Mouse (Mus musculus) hindbrain, embryonic 13.5 days (tissue): Measurements from ENCODE around the gene Copz1. TPM values are rescaled to one million over a fixed set of nuclear protein-coding genes. Genes with fewer than 3 reads are reported as not detected.
A peak's percentile ranks its signal among the peaks of the same experiment; 100 is the strongest.

Experiments used
- ATAC-seq: fragments of 200-750 bp; cut with Nextera tagmentation; 2 replicates; pipeline ENCODE4 v1.8.0; 2017; ENCODE audit warnings: moderate TSS enrichment; ENCODE audit not compliant: low FRiP score
- H3K27ac ChIP-seq: fragments of 300-500 bp; sonication (generic); 2 replicates; pipeline ENCODE4 v1.5.1; 2015; ENCODE audit warnings: inconsistent platforms, mild to moderate bottlenecking, moderate library complexity
- H3K27me3 ChIP-seq: fragments of 300-500 bp; sonication (generic); 2 replicates; pipeline ENCODE4 v1.6.1; 2015; ENCODE audit warnings: mild to moderate bottlenecking, inconsistent platforms
- H3K36me3 ChIP-seq: fragments of 300-500 bp; sonication (generic); 2 replicates; pipeline ENCODE4 v1.6.1; 2015; ENCODE audit warnings: mild to moderate bottlenecking, inconsistent platforms
- H3K4me1 ChIP-seq: fragments of 300-500 bp; sonication (generic); replicated peaks from 2 replicates; pipeline ENCODE4 v1.6.1; 2015; ENCODE audit warnings: inconsistent platforms
- H3K4me2 ChIP-seq: fragments of 300-500 bp; sonication (generic); 2 replicates; pipeline ENCODE4 v1.6.1; 2015; ENCODE audit warnings: inconsistent platforms, mild to moderate bottlenecking, moderate library complexity
- H3K4me3 ChIP-seq: fragments of 300-500 bp; sonication (generic); 2 replicates; pipeline ENCODE4 v1.5.1; 2015; ENCODE audit warnings: mild to moderate bottlenecking, inconsistent platforms
- H3K9ac ChIP-seq: fragments of 300-500 bp; sonication (generic); 2 replicates; pipeline ENCODE4 v1.6.1; 2015; ENCODE audit warnings: mild to moderate bottlenecking, inconsistent platforms
- H3K9me3 ChIP-seq: fragments of 300-500 bp; sonication (generic); 2 replicates; pipeline ENCODE4 v1.6.1; 2016; ENCODE audit warnings: inconsistent platforms
- WGBS: fragments of 180-500 bp; shearing (Covaris S2); methylation state at CpG from one replicate; pipeline ENCODE4 v1.1.7; 2015; 5-methylcytosine and 5-hydroxymethylcytosine counted together
- polyA plus RNA-seq: library from polyadenylated mRNA; unstranded; fragments of >200 nt; fragmentation: Nextera tagmentation; extraction: Ambion mirVana; gene quantifications from 2 replicates; pipeline ENCODE4 v1.2.1, GENCODE M21; 2015

Gene Copz1
- polyA plus RNA-seq, 1 experiment from 2014 or later = 222 TPM

GRCm38 (mm10) chr15:103305792-103306645, 33.5 kb downstream of the Copz1 start:
- 25% methylated on average over 8 of the region's 8 CpGs for WGBS
- H3K9me3 ChIP-seq = no peaks in the 10 kb centered on the region
- H3K4me1 ChIP-seq = peaks cover 64% of the 10 kb centered on the region
- H3K27me3 ChIP-seq = peaks cover 14% of the 10 kb centered on the region
- no peaks in the 10 kb centered on the region for H3K36me3 ChIP-seq
- peak overlapping the region; percentile 100 for H3K27ac ChIP-seq
- H3K4me2 ChIP-seq = peak overlapping the region; percentile 65
- ATAC-seq = no peak; the same call in 1 of the 2 replicates
- H3K9ac ChIP-seq = peak overlapping the region; percentile 81
- H3K4me3 ChIP-seq = peak overlapping the region; percentile 36

- Histone ChIP-seq H3K27me3 (peaks cover 14% of the 10 kb centered on the region), H3K4me2 (peak overlapping the region; percentile 28; the same call in 1 of the 2 replicates), H3K27ac (peak overlapping the region; percentile 100), H3K9me3 (no peaks in the 10 kb centered on the region), H3K4me1 (peaks cover 53% of the 10 kb centered on the region), H3K36me3 (no peaks in the 10 kb centered on the region), H3K4me3 (no peak overlapping the region), H3K9ac (peak overlapping the region; percentile 53; the same call in 1 of the 2 replicates)
- 3% methylated on average over 7 of the region's 7 CpGs for WGBS
- no peak for ATAC-seq
These were observed 34.6 kb downstream of the Copz1 start for GRCm38 (mm10) chr15:103307125-103307524.

GRCm38 (mm10) chr15:103308056-103308875, 35.8 kb downstream of the Copz1 start:
- Histone ChIP-seq H3K36me3 (no peaks in the 10 kb centered on the region), H3K9ac (peak overlapping the region; percentile 56; the same call in 1 of the 2 replicates), H3K27me3 (peaks cover 14% of the 10 kb centered on the region), H3K9me3 (no peaks in the 10 kb centered on the region), H3K4me1 (peaks cover 47% of the 10 kb centered on the region), H3K4me2 (peak overlapping the region; percentile 26), H3K27ac (no peak overlapping the region), H3K4me3 (no peak overlapping the region)
- WGBS = 42% methylated on average over 28 of the region's 28 CpGs
- no peak for ATAC-seq

- Histone ChIP-seq H3K36me3 (no peaks in the 10 kb centered on the region), H3K9me3 (no peaks in the 10 kb centered on the region), H3K9ac (peak overlapping the region; percentile 56; the same call in 1 of the 2 replicates), H3K4me3 (no peak overlapping the region), H3K4me1 (peaks cover 45% of the 10 kb centered on the region), H3K4me2 (peak overlapping the region; percentile 26), H3K27ac (no peak overlapping the region), H3K27me3 (peaks cover 14% of the 10 kb centered on the region)
- no peak for ATAC-seq
- WGBS = 66% methylated on average over 26 of the region's 26 CpGs
These were observed 36.5 kb downstream of the Copz1 start for GRCm38 (mm10) chr15:103308876-103309580.

- H3K9ac ChIP-seq = no peak within 1 kb of the TSS
- no peak within 1 kb of the TSS for H3K4me2 ChIP-seq
- peaks cover under 1% of the 10 kb centered on the region for H3K36me3 ChIP-seq
- peaks cover 14% of the 10 kb centered on the region for H3K27me3 ChIP-seq
- no peak for ATAC-seq
- WGBS = 74% methylated on average over 6 of the region's 6 CpGs
- H3K4me3 ChIP-seq = no peak within 1 kb of the TSS
- H3K9me3 ChIP-seq = no peaks in the 10 kb centered on the region
- H3K4me1 ChIP-seq = peaks cover 51% of the 10 kb centered on the region
- H3K27ac ChIP-seq = no peak within 1 kb of the TSS
These were observed 37.9 kb downstream of the Copz1 start, which contains the start of gene Gpr84 for GRCm38 (mm10) chr15:103310365-103310910. TSS of gene Gpr84 (minus strand) at chr15:103310612.

GRCm38 (mm10) chr15:103313495-103314095, 41.1 kb downstream of the Copz1 start:
- 0 out of 2 replicates have a peak overlapping the region, but pooled peaks have one; percentile 18 for H3K27ac ChIP-seq
- H3K9ac ChIP-seq = peak overlapping the region; percentile 65; the same call in 1 of the 2 replicates
- peaks cover 36% of the 10 kb centered on the region for H3K4me1 ChIP-seq
- WGBS = 8% methylated on average over 18 of the region's 18 CpGs
- H3K36me3 ChIP-seq = peaks cover 32% of the 10 kb centered on the region
- peaks cover 10% of the 10 kb centered on the region for H3K27me3 ChIP-seq
- ATAC-seq = no peak
- no peak overlapping the region for H3K4me3 ChIP-seq
- H3K4me2 ChIP-seq = peak overlapping the region; percentile 54
- no peaks in the 10 kb centered on the region for H3K9me3 ChIP-seq

- ATAC-seq = no peak
- Histone ChIP-seq H3K27ac (no peak overlapping the region), H3K4me2 (peak overlapping the region; percentile 54), H3K4me3 (no peak overlapping the region), H3K9ac (peak overlapping the region; percentile 65), H3K27me3 (peaks cover 4% of the 10 kb centered on the region; the same call in 1 of the 2 replicates), H3K36me3 (peaks cover 38% of the 10 kb centered on the region), H3K9me3 (no peaks in the 10 kb centered on the region), H3K4me1 (peaks cover 31% of the 10 kb centered on the region)
- 33% methylated on average over 20 of the region's 22 CpGs for WGBS
These were observed 41.7 kb downstream of the Copz1 start for GRCm38 (mm10) chr15:103314181-103314580.

GRCm38 (mm10) chr15:103315011-103315502, 42.5 kb downstream of the Copz1 start:
- peak overlapping the region; percentile 54 for H3K4me2 ChIP-seq
- H3K4me1 ChIP-seq = peaks cover 33% of the 10 kb centered on the region
- no peaks in the 10 kb centered on the region for H3K9me3 ChIP-seq
- H3K4me3 ChIP-seq = peak overlapping the region; percentile 24
- 0 out of 2 replicates have a peak, but pooled peaks cover 2% of the 10 kb centered on the region for H3K27me3 ChIP-seq
- 0 out of 2 replicates have a peak overlapping the region, but pooled peaks have one; percentile 30 for H3K27ac ChIP-seq
- peak overlapping the region; percentile 65 for H3K9ac ChIP-seq
- WGBS = 2% methylated on average over 18 of the region's 18 CpGs
- peaks cover 42% of the 10 kb centered on the region for H3K36me3 ChIP-seq
- ATAC-seq = peak; percentile 69

- H3K9me3 ChIP-seq = no peaks in the 10 kb centered on the region
- H3K36me3 ChIP-seq = peaks cover 43% of the 10 kb centered on the region
- H3K9ac ChIP-seq = peak overlapping the region; percentile 39; the same call in 1 of the 2 replicates
- 84% methylated on average over 10 of the region's 10 CpGs for WGBS
- ATAC-seq = no peak
- H3K4me2 ChIP-seq = no peak overlapping the region
- H3K27me3 ChIP-seq = no peaks in the 10 kb centered on the region
- no peak overlapping the region for H3K4me3 ChIP-seq
- peaks cover 44% of the 10 kb centered on the region for H3K4me1 ChIP-seq
- no peak overlapping the region for H3K27ac ChIP-seq
These were observed 43.7 kb downstream of the Copz1 start for GRCm38 (mm10) chr15:103315979-103316776.

GRCm38 (mm10) chr15:103317120-103317519, 44.6 kb downstream of the Copz1 start:
- H3K4me2 ChIP-seq = no peak overlapping the region
- no peak overlapping the region for H3K4me3 ChIP-seq
- no peak overlapping the region for H3K9ac ChIP-seq
- H3K27ac ChIP-seq = no peak overlapping the region
- H3K36me3 ChIP-seq = peaks cover 43% of the 10 kb centered on the region
- no peaks in the 10 kb centered on the region for H3K9me3 ChIP-seq
- no peak for ATAC-seq
- H3K27me3 ChIP-seq = no peaks in the 10 kb centered on the region
- H3K4me1 ChIP-seq = peaks cover 53% of the 10 kb centered on the region
